Mouse (Mus musculus) lung, adult 2 months (tissue): ENCODE data around the gene Itga1.

Experiments used
- CTCF ChIP-seq: fragments of 200-500 bp; IDR thresholded peaks from 2 replicates; pipeline ENCODE4 v1.5.1; 2011; ENCODE audit warnings: mild to moderate bottlenecking, low read length, control low read depth; ENCODE audit not compliant: insufficient read depth
- POLR2A ChIP-seq: fragments of 200-500 bp; IDR thresholded peaks from 2 replicates; pipeline ENCODE4 v1.6.1; 2011; ENCODE audit warnings: low read depth, mild to moderate bottlenecking, control low read depth, low read length, borderline replicate concordance; ENCODE audit errors: extremely low read depth

GRCm38 (mm10) chr13:115118195-115118594, 16.4 kb upstream of the Itga1 start:
- TF ChIP-seq CTCF: no peak
- no peak for TF ChIP-seq POLR2A
